Mouse (Mus musculus): ENCODE measurements at regions not wholly inside any gene's neighbourhood (a gene's known extent, or its start where the extent isn't known, plus 50 kb on each side); places are given as distances from the start of the nearest gene placed in this dataset.

DNA sequence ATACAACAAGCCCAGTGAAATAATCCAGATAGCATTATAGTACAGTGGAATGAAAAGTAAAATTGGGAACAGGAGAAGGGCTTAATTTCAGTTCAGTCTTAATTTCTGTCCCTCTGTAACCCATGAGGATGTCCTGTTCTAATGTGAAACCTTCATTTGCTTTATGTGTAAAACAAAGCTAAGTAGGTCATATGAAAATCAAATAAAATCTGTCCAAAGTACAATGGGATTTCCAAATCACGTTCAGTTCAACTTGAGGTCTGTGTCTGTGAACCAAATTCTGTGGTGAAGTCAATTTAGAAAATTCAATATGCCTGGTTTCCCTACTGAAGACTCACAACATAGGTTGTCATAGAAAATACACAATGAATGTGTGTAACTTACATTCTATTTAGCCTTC is 74.4 kb upstream of the Dab2 start:
- DNase-seq: no peak

DNA sequence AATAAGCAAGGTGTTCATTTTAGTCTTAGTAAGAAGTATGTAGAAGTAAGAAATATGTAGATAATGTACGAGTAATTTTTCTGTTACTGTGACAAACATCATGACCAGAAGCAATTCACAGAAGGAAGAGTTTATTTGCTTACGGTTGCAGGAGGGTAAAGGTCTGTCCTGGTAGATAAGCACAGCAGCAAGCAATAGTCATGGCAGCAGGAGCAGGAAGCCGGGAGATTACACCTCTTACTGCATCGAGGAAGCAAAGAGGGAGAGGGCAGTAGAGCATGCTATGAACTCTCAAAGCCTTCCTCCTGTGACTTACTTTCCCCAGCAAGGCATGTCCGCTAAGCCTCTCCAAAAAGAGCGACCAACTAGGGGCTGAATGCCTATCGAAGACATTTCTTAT is 69.0 kb upstream of the Dab2 start:
- DNase-seq: no peak

DNA sequence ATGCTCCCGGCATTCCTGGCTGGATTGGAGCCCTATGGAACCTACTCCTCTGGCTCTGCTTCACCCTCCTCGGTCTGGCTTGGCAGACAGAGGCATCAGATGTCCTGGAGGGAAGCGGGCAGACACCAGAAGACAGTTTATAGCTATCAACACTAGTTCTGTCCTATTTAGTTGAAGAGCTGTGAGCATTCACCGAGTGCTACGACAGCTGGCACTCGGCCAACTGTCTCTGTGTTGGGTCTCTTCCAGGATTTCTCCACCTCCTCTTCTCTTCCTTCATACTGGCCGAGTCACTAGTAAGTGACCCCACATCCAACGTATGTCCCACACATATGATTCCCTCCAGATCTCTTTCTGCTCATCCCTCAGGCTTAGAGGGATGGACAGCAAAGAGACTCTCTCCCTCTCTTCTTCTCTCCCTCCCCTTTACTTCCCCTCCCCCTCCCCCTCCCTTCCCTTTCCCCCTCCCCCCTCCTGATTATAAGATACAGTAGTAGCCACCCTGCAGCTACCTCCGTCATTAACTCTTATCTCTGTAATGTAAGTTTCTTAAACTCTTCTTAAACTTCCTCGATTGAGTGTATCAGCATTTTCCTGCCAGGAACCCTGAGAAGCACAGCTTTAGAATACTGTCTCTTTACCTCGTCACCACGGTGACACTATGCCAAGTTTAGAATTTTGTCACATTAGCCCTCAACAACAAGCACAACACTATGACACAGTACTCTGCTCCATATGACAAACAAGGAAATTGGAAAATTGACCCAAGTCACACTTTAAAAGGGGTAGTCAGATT is 68.1 kb upstream of the Dab2 start:
- no peak for DNase-seq

DNA sequence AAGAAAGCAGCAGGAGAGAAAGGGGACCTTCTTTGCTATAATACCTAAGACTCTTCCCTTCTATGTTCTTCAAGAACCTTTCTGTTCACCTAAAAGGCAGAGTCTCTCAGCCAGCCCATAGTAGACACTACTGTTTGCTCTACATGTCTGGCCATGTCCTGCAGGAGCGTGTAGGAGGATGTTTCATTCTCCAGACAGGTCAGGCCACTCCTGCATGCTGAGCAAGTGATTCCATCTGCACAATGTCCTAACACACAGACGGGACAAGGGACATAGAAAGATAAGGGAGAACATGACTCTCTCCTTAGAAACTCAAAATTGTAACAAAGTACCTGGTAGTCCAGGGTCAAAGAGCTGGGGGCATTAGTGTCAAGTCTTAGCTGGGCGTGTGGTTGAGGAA is 66.0 kb upstream of the Dab2 start:
- DNase-seq: no peak

DNA sequence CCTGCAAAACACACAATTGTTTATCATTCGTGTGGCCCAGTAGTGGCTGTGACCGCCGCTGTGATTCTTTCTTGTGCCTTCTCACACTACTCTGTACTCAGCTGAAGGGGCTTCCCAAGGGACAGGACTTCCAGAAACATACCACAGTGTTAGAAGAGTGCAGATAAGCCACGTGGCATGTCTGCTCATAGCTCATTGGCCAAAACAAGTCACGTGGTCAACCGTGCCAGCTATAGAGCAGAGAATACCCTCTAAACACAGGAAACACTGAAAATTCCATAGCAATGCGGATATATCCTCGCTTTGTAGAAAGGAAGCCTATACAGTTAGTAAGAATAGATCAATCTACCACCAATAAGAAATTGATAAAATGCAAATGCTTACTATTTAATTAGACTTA is 63.0 kb upstream of the Dab2 start:
- DNase-seq: no peak

DNA sequence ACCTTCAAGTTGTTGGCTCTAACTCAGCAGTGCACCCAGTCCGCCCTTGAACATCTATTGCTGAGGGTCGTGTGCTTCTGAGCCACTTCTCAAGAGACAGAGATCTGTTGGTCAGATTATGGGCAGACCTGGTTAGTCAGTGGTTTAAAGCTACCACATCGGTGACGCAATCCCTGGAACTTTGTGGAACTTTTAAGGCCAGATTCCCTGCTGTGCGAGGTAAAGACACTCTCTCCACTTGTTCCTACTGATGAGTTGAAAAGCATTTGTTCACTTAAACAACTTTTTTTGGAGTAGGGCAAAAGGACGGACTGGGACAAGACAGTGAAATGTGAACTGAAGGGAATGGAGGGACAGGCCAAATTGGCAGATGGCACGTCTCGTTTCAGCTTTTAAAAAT is 61.9 kb upstream of the Dab2 start:
- no peak for DNase-seq

DNA sequence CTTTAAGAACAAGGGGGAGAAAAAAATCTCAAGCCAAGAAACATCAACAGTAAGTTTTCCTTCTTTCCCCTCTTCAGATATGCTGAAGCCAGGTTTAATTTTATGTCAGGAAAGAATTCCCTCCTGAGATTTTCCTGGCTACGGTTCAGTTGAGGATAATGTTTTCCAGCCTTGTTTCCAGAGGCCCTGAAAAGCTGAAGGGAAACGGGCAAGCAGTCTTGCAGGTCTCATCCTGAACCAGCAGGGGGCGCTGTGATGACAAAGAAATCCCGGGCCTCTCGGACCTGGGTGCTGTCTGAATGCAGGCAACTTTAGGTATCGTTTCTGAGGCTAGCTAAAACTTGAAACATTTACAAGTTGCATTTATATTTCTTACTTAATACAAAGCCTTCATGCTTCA is 61.5 kb upstream of the Dab2 start:
- DNase-seq: peak; percentile 21 to 54

DNA sequence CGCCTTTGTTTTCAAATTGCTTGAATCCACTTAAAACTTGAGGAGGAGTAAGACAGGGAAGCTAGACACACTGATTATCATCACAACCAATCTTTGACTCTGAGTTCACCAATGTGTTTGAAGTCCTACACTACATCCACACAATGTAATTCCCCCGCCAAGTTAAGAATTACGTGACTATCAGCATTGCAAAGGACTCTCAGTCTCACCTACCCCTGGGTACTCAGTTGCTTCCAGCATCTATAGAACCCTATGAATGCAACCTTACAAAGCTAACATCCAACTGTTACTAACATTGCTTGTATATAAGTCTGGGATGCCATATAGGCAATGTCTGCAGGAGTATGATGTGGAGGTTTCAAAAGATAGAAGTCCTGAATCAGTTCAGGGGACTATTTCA is 60.8 kb upstream of the Dab2 start:
- no peak for DNase-seq

DNA sequence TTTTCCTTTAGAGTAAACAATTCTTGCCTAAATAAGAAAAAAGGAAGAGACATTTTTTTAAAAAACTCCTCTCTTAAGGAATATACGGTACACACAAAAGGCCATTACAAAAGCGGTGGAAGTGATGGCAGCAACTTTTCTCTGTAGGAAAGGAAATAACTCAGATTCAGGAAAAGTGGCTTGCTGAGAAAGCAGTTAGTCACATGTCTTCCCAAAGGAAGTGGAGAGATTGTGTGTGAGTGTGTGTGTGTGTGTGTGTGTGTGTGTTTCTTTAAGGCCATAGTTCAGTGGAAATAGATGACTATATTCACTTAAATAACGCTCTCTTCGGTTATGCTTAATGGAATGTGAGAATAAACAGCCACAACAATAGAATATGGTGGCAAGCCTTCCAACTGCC is 57.5 kb upstream of the Dab2 start:
- DNase-seq: no peak

DNA sequence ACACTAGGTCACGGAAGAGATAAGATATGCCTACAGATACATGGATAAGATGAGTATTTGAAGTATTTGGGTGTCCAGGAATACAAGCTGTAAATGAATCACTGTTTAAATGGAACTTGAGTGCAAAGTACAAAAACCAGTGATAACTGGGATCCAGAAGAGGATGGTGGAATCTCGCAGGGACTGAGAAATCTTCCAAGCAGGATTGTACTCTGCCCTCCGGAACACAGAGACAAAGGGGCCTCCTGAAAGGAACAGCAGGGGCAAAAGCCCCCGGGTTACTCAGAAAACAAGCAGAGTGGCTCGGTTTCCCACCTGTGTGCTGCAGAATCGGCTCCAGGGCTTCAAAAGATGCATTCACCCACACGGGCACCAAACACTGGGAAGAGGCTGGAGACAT is 55.2 kb upstream of the Dab2 start:
- no peak for DNase-seq

DNA sequence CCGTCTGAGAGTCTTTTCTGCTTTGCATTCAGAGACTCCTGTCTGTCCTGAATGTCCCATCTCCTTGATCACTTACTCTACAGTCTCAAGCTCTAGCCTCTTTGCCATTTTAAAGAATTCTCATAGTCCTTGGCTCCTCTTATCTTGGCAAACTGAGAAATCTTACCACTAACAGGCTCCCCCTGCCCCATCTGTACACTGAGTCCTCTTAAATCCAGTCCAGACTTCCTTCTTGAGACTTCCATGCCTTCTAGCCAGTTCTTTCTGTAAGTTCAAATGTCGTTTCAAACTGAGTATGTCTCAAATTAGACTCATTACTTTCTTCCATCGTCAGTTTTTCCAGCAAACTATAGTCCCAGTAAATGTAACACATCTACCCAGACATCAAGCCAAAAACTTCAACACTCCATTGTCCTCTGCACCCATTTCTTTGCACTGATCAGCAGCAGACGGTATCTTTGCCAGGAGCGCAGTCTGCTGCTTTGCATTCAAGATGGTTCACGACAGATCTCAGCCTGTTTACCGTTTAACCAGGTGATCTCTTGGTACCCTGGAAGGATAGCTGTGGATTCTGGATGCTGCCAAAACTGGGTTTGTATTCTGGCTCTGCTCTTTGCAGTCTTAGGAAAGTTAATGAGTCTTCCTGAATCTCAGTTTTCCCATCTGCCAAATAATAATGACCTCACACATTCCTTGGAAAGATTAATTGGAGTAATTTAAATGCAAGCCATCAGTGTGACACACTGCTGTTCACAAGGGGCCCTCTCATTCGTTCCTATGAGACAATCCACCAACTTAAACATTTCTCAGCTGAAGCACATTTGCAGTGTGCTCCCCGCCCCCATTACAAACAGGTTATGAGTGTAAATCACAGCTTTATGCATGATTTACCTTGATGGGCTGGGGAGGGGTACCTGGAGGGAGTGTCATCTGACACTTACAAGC is 53.4 kb upstream of the Dab2 start:
- no peak for DNase-seq

DNA sequence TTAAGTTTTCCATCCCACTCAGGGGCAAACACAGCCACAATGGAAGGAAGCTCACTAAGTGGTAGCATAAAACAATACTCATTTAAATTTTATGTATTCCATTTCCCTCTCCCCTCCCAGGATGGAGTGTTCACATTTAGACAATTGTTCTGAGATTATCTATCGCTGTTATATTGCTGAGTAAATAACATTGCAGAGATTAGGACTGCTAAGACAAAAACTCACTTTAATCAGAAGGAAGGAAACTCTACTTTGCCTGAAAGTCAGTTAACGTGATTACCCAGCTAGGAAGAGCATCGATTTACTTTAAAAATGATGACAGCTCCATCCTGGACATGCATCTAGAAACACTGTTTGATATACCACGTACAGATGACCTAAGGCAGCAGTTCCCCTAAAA is 51.1 kb upstream of the Dab2 start:
- DNase-seq: no peak
